Mouse (Mus musculus): ENCODE data around the gene Adamtsl4. TPM values are rescaled to one million over a fixed set of nuclear protein-coding genes. Genes with fewer than 3 reads are reported as not detected.

Adamtsl4 gene
- polyA plus RNA-seq, 1 experiment = 5.2 TPM

- no peaks in the 10 kb centered on the region for H3K36me3 ChIP-seq (ENCODE audit: control insufficient read depth, insufficient read depth, low read length)
- no peak overlapping the region for H3K4me3 ChIP-seq (ENCODE audit: insufficient read depth, low read depth, low read length)
- no peak for DNase-seq
- no peak overlapping the region for H3K27ac ChIP-seq (ENCODE audit: insufficient read depth, low read depth, low read length)
- H3K4me1 ChIP-seq (ENCODE audit: control insufficient read depth, insufficient read depth, low read length) = peaks cover 17% of the 10 kb centered on the region
- WGBS = 93% methylated on average over 8 of the region's 8 CpGs
- no peak for TF ChIP-seq CTCF (conservative IDR thresholded peaks at IDR 0.05; ENCODE audit: insufficient read depth, insufficient read length, low read depth, low read length)
- no peak for TF ChIP-seq POLR2A (IDR thresholded peaks at IDR 0.05; ENCODE audit: low read depth, low read length)
- no peaks in the 10 kb centered on the region for H3K27me3 ChIP-seq (replicated peaks; ENCODE audit: control insufficient read depth, insufficient read depth, low read length)
Measured at GRCm38 (mm10) chr3:95679551-95679950, 8.2 kb downstream of the Adamtsl4 start.

- Histone ChIP-seq H3K4me3 (ENCODE audit: insufficient read depth, low read depth, low read length) (no peak overlapping the region), H3K36me3 (ENCODE audit: control insufficient read depth, insufficient read depth, low read length) (no peaks in the 10 kb centered on the region), H3K27me3 (replicated peaks; ENCODE audit: control insufficient read depth, insufficient read depth, low read length) (no peaks in the 10 kb centered on the region), H3K27ac (ENCODE audit: insufficient read depth, low read depth, low read length) (no peak overlapping the region), H3K4me1 (ENCODE audit: control insufficient read depth, insufficient read depth, low read length) (peaks cover 33% of the 10 kb centered on the region)
- TF ChIP-seq POLR2A (IDR thresholded peaks at IDR 0.05; ENCODE audit: low read depth, low read length) (no peak), CTCF (conservative IDR thresholded peaks at IDR 0.05; ENCODE audit: insufficient read depth, insufficient read length, low read depth, low read length) (no peak)
- whole genome bisulfite sequencing = 85% methylated on average over 19 of the region's 19 CpGs
- DNase-seq = no peak
Measured at GRCm38 (mm10) chr3:95677420-95678090, 10.2 kb downstream of the Adamtsl4 start.

DNA sequence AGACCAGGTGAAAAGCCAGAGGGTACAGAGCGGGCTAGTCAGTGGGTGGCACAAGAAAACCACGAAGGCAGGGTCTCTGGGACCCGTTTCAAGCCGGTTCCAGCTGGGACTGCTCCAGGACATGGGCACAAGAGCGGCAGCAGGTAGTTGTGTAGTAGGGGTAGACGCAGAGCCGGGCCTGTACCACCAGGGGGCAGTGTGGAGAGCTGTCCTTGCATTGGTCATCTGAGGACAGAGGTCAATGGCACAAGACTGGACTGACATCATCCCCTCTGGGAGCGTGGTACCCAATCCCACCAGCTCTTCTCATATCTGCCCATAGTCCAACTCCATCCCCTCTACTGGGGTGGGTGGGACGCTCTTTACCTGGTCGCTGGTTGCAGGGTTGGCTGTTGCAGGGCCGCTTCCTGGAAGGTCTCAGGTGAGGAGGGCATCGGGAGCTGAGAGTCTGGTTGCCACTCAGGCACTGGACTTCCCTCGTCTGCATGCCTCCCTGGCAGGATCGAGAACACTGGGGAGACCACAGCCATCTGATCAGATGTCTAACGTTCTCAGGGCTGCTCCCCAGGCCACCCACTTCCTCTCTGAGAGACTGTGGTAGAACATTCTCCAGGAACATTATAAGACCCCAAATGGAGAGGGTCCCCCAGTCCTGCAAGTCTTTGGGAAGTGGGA, 10.8 kb downstream of the Adamtsl4 start:
- DNase-seq = peak; percentile 85
- Histone ChIP-seq H3K4me1 (ENCODE audit: control insufficient read depth, insufficient read depth, low read length) (peaks cover 36% of the 10 kb centered on the region), H3K4me3 (ENCODE audit: insufficient read depth, low read depth, low read length) (no peak overlapping the region), H3K27ac (ENCODE audit: insufficient read depth, low read depth, low read length) (peak overlapping the region; percentile 96), H3K27me3 (replicated peaks; ENCODE audit: control insufficient read depth, insufficient read depth, low read length) (no peaks in the 10 kb centered on the region), H3K36me3 (ENCODE audit: control insufficient read depth, insufficient read depth, low read length) (no peaks in the 10 kb centered on the region)
- 57% methylated on average over 15 of the region's 15 CpGs for WGBS
- TF ChIP-seq POLR2A (IDR thresholded peaks at IDR 0.05; ENCODE audit: low read depth, low read length) (no peak), CTCF (conservative IDR thresholded peaks at IDR 0.05; ENCODE audit: insufficient read depth, insufficient read length, low read depth, low read length) (peak; percentile 91)

- DNase-seq = peak; percentile 94
- Histone ChIP-seq H3K27ac (ENCODE audit: insufficient read depth, low read depth, low read length) (peak overlapping the region; percentile 96), H3K27me3 (replicated peaks; ENCODE audit: control insufficient read depth, insufficient read depth, low read length) (no peaks in the 10 kb centered on the region), H3K4me3 (ENCODE audit: insufficient read depth, low read depth, low read length) (no peak overlapping the region), H3K4me1 (ENCODE audit: control insufficient read depth, insufficient read depth, low read length) (peaks cover 36% of the 10 kb centered on the region), H3K36me3 (ENCODE audit: control insufficient read depth, insufficient read depth, low read length) (no peaks in the 10 kb centered on the region)
- WGBS = 10% methylated on average over 8 of the region's 8 CpGs
- TF ChIP-seq POLR2A (IDR thresholded peaks at IDR 0.05; ENCODE audit: low read depth, low read length) (no peak), CTCF (conservative IDR thresholded peaks at IDR 0.05; ENCODE audit: insufficient read depth, insufficient read length, low read depth, low read length) (peak; percentile 77)
Measured at GRCm38 (mm10) chr3:95675301-95676092, 12.2 kb downstream of the Adamtsl4 start.

DNA sequence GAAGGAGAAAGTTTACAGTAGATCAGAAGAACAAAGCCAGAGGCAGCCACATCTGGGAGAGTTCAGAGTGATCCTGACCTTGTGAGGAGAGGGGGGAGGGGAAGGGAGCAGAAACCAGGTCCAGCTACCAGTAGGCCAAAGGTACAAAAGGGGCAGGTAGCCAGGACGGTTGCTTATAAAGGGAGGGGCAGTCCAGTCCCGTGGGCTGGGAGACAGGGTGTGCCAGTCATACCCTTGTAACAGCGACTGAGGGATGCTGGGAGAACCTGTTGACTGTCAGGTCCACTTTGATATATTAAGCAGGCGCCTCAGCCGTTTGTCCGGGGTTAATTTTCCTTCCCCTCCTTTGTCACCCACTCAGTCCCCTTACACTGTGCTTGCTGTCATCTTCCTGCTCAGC, 12.9 kb downstream of the Adamtsl4 start:
- H3K4me1 ChIP-seq (ENCODE audit: control insufficient read depth, insufficient read depth, low read length) = peaks cover 36% of the 10 kb centered on the region
- H3K36me3 ChIP-seq (ENCODE audit: control insufficient read depth, insufficient read depth, low read length) = no peaks in the 10 kb centered on the region
- TF ChIP-seq POLR2A (IDR thresholded peaks at IDR 0.05; ENCODE audit: low read depth, low read length) (no peak), CTCF (conservative IDR thresholded peaks at IDR 0.05; ENCODE audit: insufficient read depth, insufficient read length, low read depth, low read length) (no peak)
- H3K27ac ChIP-seq (ENCODE audit: insufficient read depth, low read depth, low read length) = peak overlapping the region; percentile 96
- no peak overlapping the region for H3K4me3 ChIP-seq (ENCODE audit: insufficient read depth, low read depth, low read length)
- H3K27me3 ChIP-seq (replicated peaks; ENCODE audit: control insufficient read depth, insufficient read depth, low read length) = no peaks in the 10 kb centered on the region
- 3% methylated on average over 6 of the region's 6 CpGs for WGBS
- DNase-seq = peak; percentile 82

- peak; percentile 93 for DNase-seq
- TF ChIP-seq CTCF (conservative IDR thresholded peaks at IDR 0.05; ENCODE audit: insufficient read depth, insufficient read length, low read depth, low read length) (no peak), POLR2A (IDR thresholded peaks at IDR 0.05; ENCODE audit: low read depth, low read length) (peak; percentile 29)
- no peak overlapping the region for H3K4me3 ChIP-seq (ENCODE audit: insufficient read depth, low read depth, low read length)
- WGBS = 3% methylated on average over 2 of the region's 2 CpGs
- peaks cover 38% of the 10 kb centered on the region for H3K4me1 ChIP-seq (ENCODE audit: control insufficient read depth, insufficient read depth, low read length)
- H3K27me3 ChIP-seq (replicated peaks; ENCODE audit: control insufficient read depth, insufficient read depth, low read length) = no peaks in the 10 kb centered on the region
- H3K27ac ChIP-seq (ENCODE audit: insufficient read depth, low read depth, low read length) = peak overlapping the region; percentile 96
- no peaks in the 10 kb centered on the region for H3K36me3 ChIP-seq (ENCODE audit: control insufficient read depth, insufficient read depth, low read length)
Measured at GRCm38 (mm10) chr3:95674236-95674635, 13.5 kb downstream of the Adamtsl4 start.
